Mouse (Mus musculus) layer of hippocampus, postnatal 25 days (tissue): ENCODE measurements at regions not wholly inside any gene's neighbourhood (a gene's known extent, or its start where the extent isn't known, plus 50 kb on each side); places are given as distances from the start of the nearest gene placed in this dataset.
A peak's percentile ranks its signal among the peaks of the same experiment; 100 is the strongest.
"Not testable (repeated sequence)": the region's sequence is repeated elsewhere in the genome, so short reads cannot be mapped to it uniquely, and the experiment has no call there.

ENCODE experiments used
- DNase-seq, 2 experiments: peaks; one replicate each; pipeline ENCODE4 v3.0.0; 2022; ENCODE audit warnings: mixed read lengths in 2 of 2, low spot score in 1 of 2; ENCODE audit errors: extremely low spot score in 1 of 2

- peak in 1 of 2 experiments; percentile 42 for DNase-seq
Measured at GRCm38 (mm10) chr16:30188769-30189430, 78.4 kb downstream of the Cpn2 start.

GRCm38 (mm10) chr16:30190351-30190750, 76.9 kb downstream of the Cpn2 start:
- DNase-seq, result no peak

GRCm38 (mm10) chr16:30190935-30191514, 76.3 kb downstream of the Cpn2 start:
- DNase-seq, result no peak

GRCm38 (mm10) chr16:30193294-30194261, 73.7 kb downstream of the Cpn2 start:
- DNase-seq, result no peak

DNA sequence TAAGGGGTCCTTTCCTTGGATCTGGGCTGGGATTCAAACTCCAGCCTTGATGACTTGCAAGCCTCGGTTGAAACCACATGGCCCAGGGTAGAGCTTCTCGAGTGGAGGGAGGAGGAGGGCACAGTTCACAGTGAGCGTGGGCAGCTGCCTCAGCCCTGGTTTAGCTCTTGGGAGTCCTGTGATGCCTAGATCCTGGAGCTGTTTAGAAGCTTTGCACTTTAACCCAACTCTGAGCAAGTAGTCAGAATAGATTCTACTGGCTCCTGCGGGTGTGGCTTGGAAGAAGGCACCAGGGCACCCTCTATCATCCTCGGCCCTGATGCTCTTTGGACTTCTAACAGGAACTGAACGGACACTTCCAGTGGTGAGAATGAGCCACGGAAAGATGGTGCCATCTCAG, 72.5 kb downstream of the Cpn2 start:
- no peak for DNase-seq

DNA sequence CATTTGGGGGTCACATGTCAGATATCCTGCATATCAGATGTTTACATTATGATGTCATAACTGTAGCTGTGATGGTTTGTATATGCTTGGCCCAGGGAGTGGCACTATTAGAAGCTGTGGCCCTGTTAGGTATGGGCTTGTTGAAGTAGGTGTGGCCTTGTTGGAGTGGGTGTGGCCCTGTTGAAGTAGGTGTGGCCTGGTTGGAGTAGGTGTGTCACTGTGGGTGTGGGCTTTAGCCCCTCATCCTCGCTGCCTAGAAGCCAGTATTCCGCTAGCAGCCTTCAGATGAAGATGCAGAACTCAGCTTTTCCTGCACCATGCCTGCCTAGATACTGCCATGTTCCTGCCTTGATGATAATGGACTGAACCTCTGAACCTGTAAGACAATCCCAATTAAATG, 71.4 kb downstream of the Cpn2 start:
- DNase-seq, result not testable (repeated sequence)

DNA sequence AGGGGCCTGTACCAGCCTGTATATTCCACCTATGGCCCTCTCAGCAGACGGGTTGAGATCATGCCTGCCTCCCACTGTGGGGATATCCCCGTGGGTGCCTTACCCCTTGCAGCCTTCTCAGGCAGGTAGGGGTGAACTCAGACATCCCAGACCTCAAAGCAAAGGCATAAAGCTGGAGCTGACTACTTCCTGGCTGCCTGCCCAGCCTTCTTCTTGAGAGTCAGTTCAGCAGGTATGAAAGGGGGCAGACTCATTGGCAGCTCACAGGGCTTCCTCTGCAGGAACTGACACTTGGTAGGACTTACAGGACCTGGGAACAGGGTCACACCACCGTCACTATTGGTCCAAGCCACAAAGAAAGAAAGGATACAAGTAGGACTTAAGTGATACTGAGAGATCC, 69.9 kb downstream of the Cpn2 start:
- DNase-seq, result no peak

DNA sequence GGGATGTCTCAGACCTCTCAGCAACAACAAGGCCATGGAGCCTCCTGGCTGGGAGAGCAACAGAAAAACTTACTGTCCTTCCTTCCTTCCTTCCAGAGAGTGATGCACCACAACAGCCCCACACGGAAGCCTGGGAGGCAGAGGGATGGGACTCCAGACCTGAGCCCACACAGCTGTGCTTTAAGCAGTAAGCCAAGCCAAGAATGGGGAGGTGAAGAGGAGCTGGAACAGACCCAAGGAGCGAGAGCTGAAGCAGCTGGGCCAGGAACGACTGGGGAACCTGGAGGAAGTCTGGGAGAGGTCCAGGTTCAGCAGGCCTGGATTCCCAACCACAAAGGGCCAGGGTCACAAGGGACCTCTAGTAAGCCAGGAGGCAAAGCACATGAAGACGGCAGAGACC, 67.5 kb downstream of the Cpn2 start:
- DNase-seq, result no peak

- no peak for DNase-seq
Measured at GRCm38 (mm10) chr16:30204144-30204543, 63.2 kb downstream of the Cpn2 start.

GRCm38 (mm10) chr16:30205314-30205815, 61.9 kb downstream of the Cpn2 start:
- DNase-seq, result no peak

DNA sequence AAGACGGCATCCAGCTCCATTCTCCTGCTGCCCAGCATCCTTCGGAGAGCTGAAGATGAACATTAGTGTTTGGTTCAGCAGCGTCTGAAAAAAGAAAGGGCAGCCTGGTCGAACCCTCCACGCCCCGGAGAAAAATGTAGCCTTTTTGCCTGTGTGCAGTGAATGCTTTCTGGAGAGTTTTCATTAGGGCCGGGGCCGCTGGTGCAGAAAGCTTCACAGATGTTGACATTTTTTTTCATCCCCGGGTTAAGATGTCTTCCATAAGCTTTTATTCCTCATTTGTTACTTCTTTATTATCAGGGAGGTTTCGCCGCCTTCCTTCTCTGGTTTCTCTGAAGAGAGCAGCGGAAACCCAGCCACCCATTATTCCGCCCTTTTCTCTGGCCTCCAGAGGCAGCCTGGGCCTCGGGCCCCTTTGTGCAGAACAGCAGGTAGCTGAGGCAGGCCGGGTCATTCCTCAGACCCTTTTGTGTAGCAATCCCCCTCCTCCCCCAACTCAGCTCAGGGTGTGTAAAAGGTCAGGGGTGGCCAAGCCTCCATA, 61.4 kb downstream of the Cpn2 start:
- no peak for DNase-seq
